Mouse (Mus musculus) liver, embryonic 14.5 days (tissue): ENCODE results near the gene Papss1. TPM values are rescaled to one million over a fixed set of nuclear protein-coding genes. Genes with fewer than 3 reads are reported as not detected.

ENCODE experiments used
- ATAC-seq: fragments of 200-750 bp; cut with Nextera tagmentation; 2 replicates; pipeline ENCODE4 v1.8.0; 2017; ENCODE audit warnings: moderate number of reproducible peaks, mild to moderate bottlenecking, moderate library complexity; ENCODE audit not compliant: insufficient read depth
- DNase-seq, 3 experiments: peaks; one replicate each; pipeline ENCODE4 v3.0.0-alpha.2; 2012 to 2013; ENCODE audit warnings: low read depth in 3 of 3, low spot score in 3 of 3
- H3K27ac ChIP-seq: fragments of 300-500 bp; sonication (generic); 2 replicates; pipeline ENCODE4 v1.5.1; 2014; ENCODE audit warnings: moderate library complexity, mild to moderate bottlenecking, control low read depth, inconsistent platforms
- H3K27me3 ChIP-seq: fragments of 300-500 bp; sonication (generic); 2 replicates; pipeline ENCODE4 v1.6.1; 2014; ENCODE audit warnings: mild to moderate bottlenecking, low read length, moderate library complexity; ENCODE audit not compliant: control insufficient read depth, insufficient read depth
- H3K36me3 ChIP-seq: fragments of 300-500 bp; sonication (generic); replicated peaks from 2 replicates; pipeline ENCODE4 v1.6.1; 2014; ENCODE audit warnings: low read depth; ENCODE audit not compliant: control insufficient read depth, insufficient read depth
- H3K4me1 ChIP-seq, 2 experiments: fragments of 200-500 bp in 1 of 2; fragments of 300-500 bp in 1 of 2; sonication (generic) in 1 of 2; replicated peaks; 2 replicates each; pipeline ENCODE4 v1.6.1; 2012 to 2014; ENCODE audit warnings: antibody characterized with exemption in 1 of 2, inconsistent platforms in 1 of 2, low read length in 1 of 2; ENCODE audit not compliant: control insufficient read depth in 2 of 2, insufficient read depth in 2 of 2
- H3K4me2 ChIP-seq: fragments of 300-500 bp; sonication (generic); 2 replicates; pipeline ENCODE4 v1.6.1; 2014; ENCODE audit warnings: low read depth, mild to moderate bottlenecking, control low read depth, moderate library complexity
- H3K4me3 ChIP-seq, 2 experiments: fragments of 200-500 bp in 1 of 2; fragments of 300-500 bp in 1 of 2; sonication (generic) in 1 of 2; 2 replicates each; pipeline ENCODE4 v1.5.1; 2012 to 2014; ENCODE audit warnings: low read depth in 2 of 2, low read length in 2 of 2, mild to moderate bottlenecking in 2 of 2, control low read depth in 1 of 2, inconsistent platforms in 1 of 2, moderate library complexity in 1 of 2; ENCODE audit not compliant: insufficient read depth in 1 of 2
- H3K9ac ChIP-seq: fragments of 300-500 bp; sonication (generic); replicated peaks from 2 replicates; pipeline ENCODE4 v1.6.1; 2014; ENCODE audit warnings: mild to moderate bottlenecking, control low read depth, moderate library complexity
- H3K9me3 ChIP-seq: fragments of 300-500 bp; sonication (generic); 2 replicates; pipeline ENCODE4 v1.6.1; 2016; ENCODE audit warnings: low read length, mixed read lengths; ENCODE audit not compliant: control insufficient read depth
- CTCF ChIP-seq: IDR thresholded peaks from 2 replicates; pipeline ENCODE4 v1.5.1; 2016; ENCODE audit warnings: antibody characterized with exemption, low read depth, control low read depth
- EP300 ChIP-seq: IDR thresholded peaks from 2 replicates; pipeline ENCODE4 v1.6.1; 2016; ENCODE audit warnings: antibody characterized with exemption, low read depth
- WGBS: fragments of 180-500 bp; shearing (Covaris S2); extraction: QIAGEN DNeasy Blood & Tissue Kit; methylation state at CpG from one replicate; pipeline ENCODE4 v1.1.7; 2014; ENCODE audit not compliant: insufficient replicate concordance; 5-methylcytosine and 5-hydroxymethylcytosine counted together
- polyA plus RNA-seq, 2 experiments: library from polyadenylated mRNA; depleted of rRNA in 1 of 2; stranded (reverse) in 1 of 2; unstranded in 1 of 2; fragments of >200 nt; fragmentation: Nextera tagmentation in 1 of 2; extraction: Ambion mirVana in 1 of 2; gene quantifications; 2 replicates each; pipeline versions ENCODE4 v1.2.1 to v1.2.3; 2012 to 2014

Gene Papss1
- polyA plus RNA-seq, 2 experiments = 6.5 to 8.2 TPM

GRCm38 (mm10) chr3:131581096-131581495 lies 16.5 kb downstream of the Papss1 start:
- H3K4me2 ChIP-seq = no peak overlapping the region
- no peak for DNase-seq
- H3K36me3 ChIP-seq = no peaks in the 10 kb centered on the region
- H3K9ac ChIP-seq = no peak overlapping the region
- no peaks in the 10 kb centered on the region for H3K27me3 ChIP-seq
- 80% methylated on average over 7 of the region's 7 CpGs for WGBS
- no peak overlapping the region for H3K4me3 ChIP-seq
- H3K27ac ChIP-seq = no peak overlapping the region
- no peak for ATAC-seq
- no peak for TF ChIP-seq CTCF
- no peak for TF ChIP-seq EP300
- H3K9me3 ChIP-seq = no peaks in the 10 kb centered on the region
- no peaks in the 10 kb centered on the region for H3K4me1 ChIP-seq

GRCm38 (mm10) chr3:131586818-131587217 lies 22.2 kb downstream of the Papss1 start:
- Histone ChIP-seq H3K27me3 (no peaks in the 10 kb centered on the region), H3K9me3 (no peaks in the 10 kb centered on the region), H3K4me1 (no peaks in the 10 kb centered on the region), H3K27ac (no peak overlapping the region), H3K4me2 (no peak overlapping the region), H3K36me3 (no peaks in the 10 kb centered on the region), H3K9ac (no peak overlapping the region), H3K4me3 (no peak overlapping the region)
- WGBS = 88% methylated on average over 3 of the region's 3 CpGs
- DNase-seq (no peak), ATAC-seq (no peak)
- TF ChIP-seq EP300 = no peak
- TF ChIP-seq CTCF = peak; percentile 8; the same call in 1 of the 2 replicates

GRCm38 (mm10) chr3:131587959-131588358 lies 23.4 kb downstream of the Papss1 start:
- DNase-seq = no peak
- WGBS = 73% methylated on average over 10 of the region's 10 CpGs

GRCm38 (mm10) chr3:131593143-131593798 lies 28.7 kb downstream of the Papss1 start:
- Histone ChIP-seq H3K4me1 (no peaks in the 10 kb centered on the region), H3K4me3 (no peak overlapping the region), H3K27ac (no peak overlapping the region), H3K36me3 (no peaks in the 10 kb centered on the region), H3K4me2 (no peak overlapping the region), H3K9ac (no peak overlapping the region), H3K9me3 (no peaks in the 10 kb centered on the region), H3K27me3 (no peaks in the 10 kb centered on the region)
- no peak for ATAC-seq
- TF ChIP-seq EP300 = no peak
- TF ChIP-seq CTCF = no peak
- no peak for DNase-seq
- 74% methylated on average over 15 of the region's 15 CpGs for WGBS

More at GRCm38 (mm10) chr3:131587959-131588358, 23.4 kb downstream of the Papss1 start:
- no peak for ATAC-seq
- H3K4me1 ChIP-seq = no peaks in the 10 kb centered on the region
- H3K4me3 ChIP-seq = no peak overlapping the region
- no peaks in the 10 kb centered on the region for H3K9me3 ChIP-seq
- H3K36me3 ChIP-seq = no peaks in the 10 kb centered on the region
- no peak overlapping the region for H3K27ac ChIP-seq
- no peaks in the 10 kb centered on the region for H3K27me3 ChIP-seq
- H3K4me2 ChIP-seq = no peak overlapping the region
- no peak overlapping the region for H3K9ac ChIP-seq
- TF ChIP-seq CTCF (no peak), EP300 (no peak)

GRCm38 (mm10) chr3:131594361-131594760 lies 29.8 kb downstream of the Papss1 start:
- no peak overlapping the region for H3K27ac ChIP-seq
- H3K27me3 ChIP-seq = no peaks in the 10 kb centered on the region
- no peaks in the 10 kb centered on the region for H3K9me3 ChIP-seq
- DNase-seq = no peak
- no peak for TF ChIP-seq CTCF
- TF ChIP-seq EP300 = no peak
- H3K4me2 ChIP-seq = no peak overlapping the region
- no peak overlapping the region for H3K9ac ChIP-seq
- H3K4me3 ChIP-seq = no peak overlapping the region
- no peaks in the 10 kb centered on the region for H3K36me3 ChIP-seq
- 85% methylated on average over 11 of the region's 11 CpGs for WGBS
- H3K4me1 ChIP-seq = no peaks in the 10 kb centered on the region
- no peak for ATAC-seq
